Mouse (Mus musculus) CH12.LX (cell line): ENCODE data around the gene Marc2. TPM values are rescaled to one million over a fixed set of nuclear protein-coding genes. Genes with fewer than 3 reads are reported as not detected.

Experiments used
- DNase-seq: peaks from one replicate; pipeline ENCODE4 v3.0.0-alpha.2; 2013; ENCODE audit errors: extremely low read depth
- H3K27ac ChIP-seq: 2 replicates; pipeline ENCODE4 v1.5.1; 2012; ENCODE audit warnings: low read depth, mild to moderate bottlenecking, control low read depth, moderate library complexity; ENCODE audit not compliant: insufficient read depth
- H3K27me3 ChIP-seq: replicated peaks from 2 replicates; pipeline ENCODE3; 2012; ENCODE audit warnings: inconsistent platforms
- H3K36me3 ChIP-seq, 2 experiments: replicated peaks in 1 of 2; 2 replicates each; pipeline versions ENCODE3 to v1.6.1; 2012; ENCODE audit warnings: inconsistent platforms in 1 of 2, low read length in 1 of 2, mild to moderate bottlenecking in 1 of 2, mixed read lengths in 1 of 2, moderate library complexity in 1 of 2; ENCODE audit not compliant: control insufficient read depth in 1 of 2, insufficient read depth in 1 of 2
- H3K4me1 ChIP-seq, 2 experiments: 2 replicates each; pipeline ENCODE4 v1.6.1; 2012; ENCODE audit warnings: inconsistent platforms in 1 of 2, moderate library complexity in 1 of 2; ENCODE audit not compliant: insufficient read depth in 2 of 2, control insufficient read depth in 1 of 2
- H3K4me2 ChIP-seq: 2 replicates; pipeline ENCODE4 v1.6.1; 2012; ENCODE audit warnings: low read depth, mild to moderate bottlenecking, control low read depth; ENCODE audit not compliant: poor library complexity, insufficient read depth, severe bottlenecking
- H3K4me3 ChIP-seq, 3 experiments: fragments of 150-350 bp in 1 of 3; sonication (generic) in 1 of 3; replicated peaks in 1 of 3; 2 replicates each; pipeline versions ENCODE3 to v1.5.1; 2011 to 2012; ENCODE audit warnings: low read depth in 2 of 3, low read length in 2 of 3, mild to moderate bottlenecking in 2 of 3, moderate library complexity in 2 of 3, control low read depth in 1 of 3, improper control_type of control experiment in 1 of 3, inconsistent platforms in 1 of 3, mixed read lengths in 1 of 3; ENCODE audit not compliant: poor library complexity in 1 of 3
- H3K79me2 ChIP-seq: replicated peaks from 2 replicates; pipeline ENCODE4 v1.6.1; 2012; ENCODE audit warnings: mild to moderate bottlenecking, moderate library complexity; ENCODE audit not compliant: control insufficient read depth, poor library complexity, insufficient read depth, severe bottlenecking; ENCODE audit errors: extremely low read depth
- H3K9ac ChIP-seq: 2 replicates; pipeline ENCODE4 v1.6.1; 2012; ENCODE audit warnings: low read depth, mild to moderate bottlenecking, control low read depth, moderate library complexity; ENCODE audit not compliant: insufficient read depth
- H3K9me3 ChIP-seq: replicated peaks from 2 replicates; pipeline ENCODE3; 2012; ENCODE audit warnings: low read length, inconsistent platforms, mixed read lengths
- CHD1 ChIP-seq: IDR thresholded peaks from 2 replicates; pipeline ENCODE4 v1.6.1; 2012; ENCODE audit warnings: low read depth, low read length, improper control_type of control experiment, inconsistent platforms
- CHD2 ChIP-seq: IDR thresholded peaks from 2 replicates; pipeline ENCODE4 v1.6.1; 2011; ENCODE audit warnings: low read length, improper control_type of control experiment
- CTCF ChIP-seq, 2 experiments: IDR thresholded peaks in 1 of 2; conservative IDR thresholded peaks in 1 of 2; 2 replicates each; pipeline ENCODE4 v1.5.1; 2011 to 2012; ENCODE audit warnings: low read depth in 2 of 2, low read length in 2 of 2, improper control_type of control experiment in 1 of 2, inconsistent platforms in 1 of 2, mild to moderate bottlenecking in 1 of 2, moderate library complexity in 1 of 2
- E2F4 ChIP-seq: IDR thresholded peaks from 2 replicates; pipeline ENCODE4 v1.6.1; 2011; ENCODE audit warnings: low read depth, low read length, improper control_type of control experiment; ENCODE audit not compliant: insufficient replicate concordance
- ELF1 ChIP-seq: IDR thresholded peaks from 2 replicates; pipeline ENCODE4 v1.6.1; 2014; ENCODE audit warnings: low read depth, mild to moderate bottlenecking, inconsistent platforms, low read length, improper control_type of control experiment
- EP300 ChIP-seq: IDR thresholded peaks from 2 replicates; pipeline ENCODE4 v1.6.1; 2011; ENCODE audit warnings: low read length, improper control_type of control experiment
- GABPA ChIP-seq: IDR thresholded peaks from 2 replicates; pipeline ENCODE4 v1.6.1; 2012; ENCODE audit warnings: low read depth, low read length, improper control_type of control experiment, inconsistent platforms; ENCODE audit not compliant: insufficient replicate concordance
- HCFC1 ChIP-seq: IDR thresholded peaks from 2 replicates; pipeline ENCODE4 v1.6.1; 2012; ENCODE audit warnings: low read depth, mild to moderate bottlenecking, inconsistent platforms, low read length, improper control_type of control experiment
- IRF4 ChIP-seq: IDR thresholded peaks from 2 replicates; pipeline ENCODE4 v1.6.1; 2014; ENCODE audit warnings: low read depth, mild to moderate bottlenecking, inconsistent platforms, low read length, improper control_type of control experiment
- JUN ChIP-seq: IDR thresholded peaks from 2 replicates; pipeline ENCODE4 v1.6.1; 2011; ENCODE audit warnings: low read depth, mild to moderate bottlenecking, low read length, improper control_type of control experiment, moderate library complexity; ENCODE audit not compliant: insufficient read depth
- JUND ChIP-seq: conservative IDR thresholded peaks from 2 replicates; pipeline ENCODE4 v1.6.1; 2011; ENCODE audit warnings: low read depth, low read length, improper control_type of control experiment
- KAT2A ChIP-seq: IDR thresholded peaks from 2 replicates; pipeline ENCODE4 v1.6.1; 2012; ENCODE audit warnings: low read length, improper control_type of control experiment, inconsistent platforms; ENCODE audit not compliant: insufficient replicate concordance
- MAFK ChIP-seq: IDR thresholded peaks from 2 replicates; pipeline ENCODE4 v1.6.1; 2011; ENCODE audit warnings: low read length, improper control_type of control experiment; ENCODE audit not compliant: insufficient replicate concordance
- MAX ChIP-seq: IDR thresholded peaks from 2 replicates; pipeline ENCODE4 v1.6.1; 2011; ENCODE audit warnings: low read length, improper control_type of control experiment
- MAZ ChIP-seq: IDR thresholded peaks from 2 replicates; pipeline ENCODE4 v1.6.1; 2012; ENCODE audit warnings: low read depth, mild to moderate bottlenecking, inconsistent platforms, low read length, improper control_type of control experiment, moderate library complexity
- MEF2A ChIP-seq: IDR thresholded peaks from 2 replicates; pipeline ENCODE4 v1.6.1; 2014; ENCODE audit warnings: low read depth, mild to moderate bottlenecking, inconsistent platforms, low read length, improper control_type of control experiment, borderline replicate concordance
- MXI1 ChIP-seq: IDR thresholded peaks from 2 replicates; pipeline ENCODE4 v1.6.1; 2011; ENCODE audit warnings: mild to moderate bottlenecking, low read depth, low read length, improper control_type of control experiment
- MYC ChIP-seq: IDR thresholded peaks from 2 replicates; pipeline ENCODE4 v1.6.1; 2011; ENCODE audit warnings: low read depth, mild to moderate bottlenecking, improper control_type of control experiment, low read length
- NELFE ChIP-seq: IDR thresholded peaks from 2 replicates; pipeline ENCODE4 v1.6.1; 2011; ENCODE audit warnings: low read depth, low read length, improper control_type of control experiment
- NRF1 ChIP-seq: IDR thresholded peaks from 2 replicates; pipeline ENCODE4 v1.6.1; 2014; ENCODE audit warnings: low read depth, mild to moderate bottlenecking, inconsistent platforms, low read length, improper control_type of control experiment, moderate library complexity
- PAX5 ChIP-seq: IDR thresholded peaks from 2 replicates; pipeline ENCODE4 v1.6.1; 2012; ENCODE audit warnings: low read length, inconsistent platforms, mixed read lengths
- POLR2AphosphoS2 ChIP-seq: IDR thresholded peaks from 2 replicates; pipeline ENCODE4 v1.6.1; 2011; ENCODE audit warnings: low read depth, low read length, improper control_type of control experiment
- RAD21 ChIP-seq: IDR thresholded peaks from 2 replicates; pipeline ENCODE4 v1.6.1; 2011; ENCODE audit warnings: low read depth, mild to moderate bottlenecking, low read length, improper control_type of control experiment, moderate library complexity
- RCOR1 ChIP-seq: conservative IDR thresholded peaks from 2 replicates; pipeline ENCODE4 v1.6.1; 2012; ENCODE audit warnings: low read depth, mild to moderate bottlenecking, inconsistent platforms, low read length, improper control_type of control experiment
- SIN3A ChIP-seq: IDR thresholded peaks from 2 replicates; pipeline ENCODE4 v1.6.1; 2012; ENCODE audit warnings: low read length, improper control_type of control experiment, inconsistent platforms
- SMC3 ChIP-seq: IDR thresholded peaks from 2 replicates; pipeline ENCODE4 v1.6.1; 2011; ENCODE audit warnings: low read depth, low read length, improper control_type of control experiment
- TBP ChIP-seq: conservative IDR thresholded peaks from 2 replicates; pipeline ENCODE4 v1.6.1; 2011; ENCODE audit warnings: low read depth, low read length, improper control_type of control experiment
- USF1 ChIP-seq: IDR thresholded peaks from 2 replicates; pipeline ENCODE4 v1.6.1; 2014; ENCODE audit warnings: low read depth, mild to moderate bottlenecking, inconsistent platforms, low read length, improper control_type of control experiment
- USF2 ChIP-seq: conservative IDR thresholded peaks from 2 replicates; pipeline ENCODE4 v1.6.1; 2011; ENCODE audit warnings: low read depth, low read length, improper control_type of control experiment
- ZC3H11A ChIP-seq: IDR thresholded peaks from 2 replicates; pipeline ENCODE4 v1.6.1; 2012; ENCODE audit warnings: low read depth, mild to moderate bottlenecking, inconsistent platforms, low read length, improper control_type of control experiment
- ZKSCAN1 ChIP-seq: IDR thresholded peaks from 2 replicates; pipeline ENCODE4 v1.6.1; 2012; ENCODE audit warnings: low read depth, inconsistent platforms, low read length, improper control_type of control experiment, borderline replicate concordance
- ZMIZ1 ChIP-seq: IDR thresholded peaks from 2 replicates; pipeline ENCODE4 v1.6.1; 2012; ENCODE audit warnings: low read depth, mild to moderate bottlenecking, inconsistent platforms, low read length, improper control_type of control experiment
- dilution Hi-C: fragments of 300-500 bp; cut with MboI; formaldehyde crosslinking; loops from 2 replicates; pipeline ENCODE4 v1.14.3; 2020; ENCODE audit warnings: low sequenced_read_pairs; ENCODE audit not compliant: extremely low pct_unique_long_range_greater_than_20kb, extremely low pct_ligation_motif_present
- in situ Hi-C: fragments of 300-500 bp; cut with MboI; formaldehyde crosslinking; loops from 3 replicates; pipeline ENCODE4 v1.14.3; 2019; ENCODE audit warnings: low sequenced_read_pairs, low pct_ligation_motif_present, low pct_unique_long_range_greater_than_20kb, mixed read lengths
- polyA plus RNA-seq: library from polyadenylated mRNA; unstranded; fragments of >175 nt; gene quantifications from 2 replicates; pipeline ENCODE4 v1.2.1, GENCODE M21; 2012; ENCODE audit warnings: low read depth; ENCODE audit not compliant: insufficient read length
- total RNA-seq, 2 experiments: library from RNA; depleted of rRNA; stranded (reverse); fragments of 300-350 nt in 1 of 2; fragments of >200 nt in 1 of 2; gene quantifications; 2 replicates each; pipeline ENCODE4 v1.2.3; 2012 to 2014

Gene Marc2
- total and polyA plus RNA-seq, 3 experiments, result 55.0 to 129 (median 63.5) TPM

DNA sequence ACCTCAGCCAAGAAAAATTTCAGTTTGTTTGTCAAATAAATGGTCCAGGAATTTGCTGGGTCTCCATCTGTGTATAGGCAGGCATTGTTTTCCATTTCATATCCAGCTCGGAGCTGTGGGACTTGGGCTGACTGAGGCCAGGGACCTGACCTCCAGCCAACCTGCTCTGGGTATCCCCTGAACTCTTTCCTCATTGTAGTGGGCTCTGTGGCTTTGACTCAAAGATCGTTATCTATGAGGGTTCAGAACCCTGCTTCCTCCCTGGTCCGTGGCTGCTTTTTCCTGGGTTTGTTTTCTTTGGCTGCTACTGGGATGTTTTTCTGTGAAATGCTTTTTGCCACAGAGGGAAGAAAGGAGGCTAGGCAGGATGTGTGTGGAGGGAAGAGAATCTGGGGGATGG is 7.7 kb upstream of the Marc2 start:
- H3K27me3 ChIP-seq, result no peaks in the 10 kb centered on the region
- TF ChIP-seq MAFK (no peak), CHD1 (no peak), JUN (no peak), SMC3 (no peak), NRF1 (no peak), MEF2A (no peak), POLR2AphosphoS2 (no peak), SIN3A (no peak), GABPA (no peak), E2F4 (no peak), CHD2 (no peak), MXI1 (no peak), MYC (no peak), MAZ (no peak), RCOR1 (no peak), PAX5 (no peak), ZKSCAN1 (no peak), KAT2A (no peak), JUND (no peak)
- no peaks in the 10 kb centered on the region for H3K79me2 ChIP-seq
- no peak for DNase-seq
- no peak overlapping the region for H3K4me3 ChIP-seq
- dilution Hi-C loops, result no loop called here
- H3K4me1 ChIP-seq, result peaks cover 3 to 10% of the 10 kb centered on the region in 2 experiments; a peak in 2 of 4 replicates
- no peak overlapping the region for H3K27ac ChIP-seq
- in situ Hi-C loops, result no loop called here
- no peaks in the 10 kb centered on the region for H3K9me3 ChIP-seq
- H3K36me3 ChIP-seq, result no peaks in the 10 kb centered on the region
- no peak overlapping the region for H3K9ac ChIP-seq
- no peak overlapping the region for H3K4me2 ChIP-seq

GRCm38 (mm10) chr1:184853339-184853738 is 7.1 kb upstream of the Marc2 start:
- in situ Hi-C loops (no loop called here), dilution Hi-C loops (no loop called here)
- Histone ChIP-seq H3K27ac (no peak overlapping the region), H3K4me2 (no peak overlapping the region), H3K9ac (no peak overlapping the region), H3K4me3 (no peak overlapping the region), H3K4me1 (peaks cover 3 to 10% of the 10 kb centered on the region in 2 experiments; a peak in 2 of 4 replicates), H3K9me3 (no peaks in the 10 kb centered on the region), H3K27me3 (no peaks in the 10 kb centered on the region), H3K79me2 (no peaks in the 10 kb centered on the region), H3K36me3 (no peaks in the 10 kb centered on the region)
- DNase-seq, result peak; percentile 34
- TF ChIP-seq SIN3A, result no peak
- no peak for TF ChIP-seq JUND
- no peak for TF ChIP-seq MAX
- no peak for TF ChIP-seq ELF1
- TF ChIP-seq ZMIZ1, result no peak
- no peak for TF ChIP-seq CHD1
- TF ChIP-seq PAX5, result no peak
- TF ChIP-seq USF1, result no peak
- no peak for TF ChIP-seq POLR2AphosphoS2
- no peak for TF ChIP-seq TBP
- no peak for TF ChIP-seq USF2
- TF ChIP-seq CTCF (conservative IDR thresholded peaks at IDR 0.05 in 1 of 2, IDR thresholded peaks at IDR 0.05 in 1 of 2; ENCODE audit: low read depth in 2 of 2, low read length in 2 of 2), result peak in 1 of 2 experiments; percentile 71; a peak in 2 of 4 replicates
- TF ChIP-seq HCFC1, result no peak
- no peak for TF ChIP-seq MYC
- TF ChIP-seq NELFE, result no peak
- TF ChIP-seq ZKSCAN1, result no peak
- TF ChIP-seq MAFK, result no peak
- TF ChIP-seq MXI1, result no peak
- TF ChIP-seq RAD21, result peak; percentile 44
- TF ChIP-seq CHD2, result no peak
- TF ChIP-seq EP300, result no peak
- no peak for TF ChIP-seq IRF4
- no peak for TF ChIP-seq GABPA
- TF ChIP-seq ZC3H11A, result no peak
- no peak for TF ChIP-seq KAT2A
